Mouse (Mus musculus) intestine, postnatal 0 days (tissue): ENCODE data around the gene Cfap57. TPM values are rescaled to one million over a fixed set of nuclear protein-coding genes. Genes with fewer than 3 reads are reported as not detected.

Experiments
- ATAC-seq: fragments of 200-750 bp; cut with Nextera tagmentation; 2 replicates; pipeline ENCODE4 v1.8.0; 2017; ENCODE audit warnings: mild to moderate bottlenecking, moderate TSS enrichment, moderate library complexity
- H3K27ac ChIP-seq: fragments of 300-500 bp; sonication (generic); 2 replicates; pipeline ENCODE4 v1.5.1; 2014; ENCODE audit warnings: mild to moderate bottlenecking, low read depth, low read length, moderate library complexity
- H3K27me3 ChIP-seq: fragments of 300-500 bp; sonication (generic); replicated peaks from 2 replicates; pipeline ENCODE4 v1.6.1; 2014; ENCODE audit warnings: low read length, mixed read lengths; ENCODE audit not compliant: control insufficient read depth, insufficient read depth
- H3K36me3 ChIP-seq: fragments of 300-500 bp; sonication (generic); 2 replicates; pipeline ENCODE4 v1.6.1; 2014; ENCODE audit warnings: mild to moderate bottlenecking, moderate library complexity; ENCODE audit not compliant: control insufficient read depth, insufficient read depth
- H3K4me1 ChIP-seq: fragments of 300-500 bp; sonication (generic); replicated peaks from 2 replicates; pipeline ENCODE4 v1.6.1; 2014; ENCODE audit warnings: antibody characterized with exemption, low read length, mixed read lengths; ENCODE audit not compliant: control insufficient read depth, insufficient read depth
- H3K4me2 ChIP-seq: fragments of 300-500 bp; sonication (generic); replicated peaks from 2 replicates; pipeline ENCODE4 v1.6.1; 2014; ENCODE audit warnings: low read depth, mild to moderate bottlenecking, moderate library complexity
- H3K4me3 ChIP-seq: fragments of 300-500 bp; sonication (generic); 2 replicates; pipeline ENCODE4 v1.5.1; 2014; ENCODE audit warnings: low read depth, low read length
- H3K9ac ChIP-seq: fragments of 300-500 bp; sonication (generic); 2 replicates; pipeline ENCODE4 v1.6.1; 2014; ENCODE audit warnings: mild to moderate bottlenecking, low read depth, low read length
- H3K9me3 ChIP-seq: fragments of 300-500 bp; sonication (generic); 2 replicates; pipeline ENCODE4 v1.6.1; 2016; ENCODE audit warnings: mixed run types; ENCODE audit not compliant: control insufficient read depth
- CTCF ChIP-seq: sonication (generic); IDR thresholded peaks from 2 replicates; pipeline ENCODE4 v1.5.1; 2016; ENCODE audit warnings: low read depth, mild to moderate bottlenecking, control low read depth, antibody characterized with exemption, moderate library complexity
- WGBS: fragments of 180-500 bp; shearing (Covaris S2); extraction: QIAGEN DNeasy Blood & Tissue Kit; methylation state at CpG from one replicate; pipeline ENCODE4 v1.1.7; 2014; 5-methylcytosine and 5-hydroxymethylcytosine counted together
- polyA plus RNA-seq: library from polyadenylated mRNA; unstranded; fragments of >200 nt; fragmentation: Nextera tagmentation; extraction: Ambion mirVana; gene quantifications from 2 replicates; pipeline ENCODE4 v1.2.1, GENCODE M21; 2015

Cfap57 gene
- polyA plus RNA-seq, 1 experiment from 2014 or later = 0.29 TPM

DNA sequence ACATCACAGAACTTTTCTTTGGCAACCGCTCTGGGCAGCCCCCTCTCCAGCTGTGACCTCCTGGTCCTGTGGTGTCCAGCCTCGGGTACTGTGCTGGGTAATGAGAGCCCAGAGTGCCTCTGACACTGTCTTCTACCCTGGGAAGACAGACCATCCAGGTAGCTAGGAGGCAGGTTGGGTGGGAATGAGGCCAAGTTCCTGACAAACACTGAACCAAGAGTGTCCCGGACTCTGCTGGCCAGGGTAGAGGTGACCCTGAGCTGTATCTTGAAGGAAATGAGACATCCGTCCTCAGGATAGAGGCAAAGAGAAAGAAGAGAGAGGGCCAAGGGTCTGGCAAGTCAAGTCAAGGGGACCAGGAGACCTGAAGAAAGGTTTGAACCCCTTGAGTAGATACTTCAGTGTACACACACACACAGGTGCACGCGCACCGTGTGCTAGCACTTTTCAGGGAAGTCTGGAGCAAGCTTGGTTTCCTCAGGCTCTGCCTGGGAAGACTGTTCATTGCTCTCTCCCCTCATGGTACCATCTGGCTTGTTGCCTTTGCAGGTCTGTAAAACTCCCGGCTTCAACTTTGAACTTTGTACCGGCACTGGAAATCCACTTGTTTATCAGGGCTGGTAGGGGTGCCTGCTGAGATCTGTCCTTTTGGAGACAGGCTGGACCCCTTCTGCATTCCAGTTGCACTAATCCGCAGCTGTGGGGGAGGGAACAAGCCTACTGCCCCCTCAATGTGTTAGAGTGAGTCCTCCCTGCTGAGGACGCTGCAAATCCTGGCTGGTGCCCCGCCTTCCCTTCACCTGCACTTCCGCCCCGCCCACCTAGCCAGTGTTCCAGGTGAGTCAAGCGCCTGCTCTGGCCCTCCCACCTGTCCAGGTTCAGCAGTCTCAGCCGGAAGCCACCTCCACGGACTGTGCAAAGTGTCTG is 93.9 kb downstream of the Cfap57 start, which contains the start of gene 2610528J11Rik:
Gene 2610528J11Rik, plus strand, starts transcription at position 592 of the 927 bp plus-strand sequence.
- peak; percentile 92 for ATAC-seq
- 23% methylated on average over 17 of the region's 17 CpGs for WGBS
- H3K27me3 ChIP-seq = no peaks in the 10 kb centered on the region
- H3K9ac ChIP-seq = peak within 1 kb of the TSS; percentile 46
- H3K27ac ChIP-seq = peak within 1 kb of the TSS; percentile 94
- no peak for TF ChIP-seq CTCF
- no peaks in the 10 kb centered on the region for H3K9me3 ChIP-seq
- peaks cover 11% of the 10 kb centered on the region; the same call in 1 of the 2 replicates for H3K4me1 ChIP-seq
- H3K4me3 ChIP-seq = peak within 1 kb of the TSS; percentile 46
- peak within 1 kb of the TSS; percentile 67 for H3K4me2 ChIP-seq
- H3K36me3 ChIP-seq = peaks cover 6% of the 10 kb centered on the region; the same call in 1 of the 2 replicates

DNA sequence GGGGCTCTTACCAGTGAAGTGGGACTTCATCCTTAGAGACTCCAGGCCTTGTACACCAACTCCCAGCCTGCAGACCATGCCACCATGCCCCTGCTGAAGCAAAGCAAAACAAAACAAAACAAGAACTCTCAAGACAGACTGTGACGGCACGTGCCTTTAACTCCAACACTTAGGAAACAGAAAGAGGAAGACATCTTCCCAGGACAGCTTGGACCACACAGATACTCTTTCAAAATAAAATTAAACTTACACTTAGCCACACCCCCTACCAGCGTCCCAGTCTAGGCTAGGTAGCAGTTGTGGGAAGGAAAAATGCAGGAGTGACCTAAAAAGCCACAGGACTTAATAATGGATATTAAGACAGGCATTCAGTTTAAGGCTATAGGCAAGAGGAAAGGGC is 94.8 kb downstream of the Cfap57 start:
- no peak overlapping the region for H3K4me2 ChIP-seq
- no peaks in the 10 kb centered on the region for H3K9me3 ChIP-seq
- no peak overlapping the region for H3K4me3 ChIP-seq
- no peak overlapping the region for H3K9ac ChIP-seq
- TF ChIP-seq CTCF = no peak
- peak overlapping the region; percentile 94 for H3K27ac ChIP-seq
- peaks cover 3% of the 10 kb centered on the region; the same call in 1 of the 2 replicates for H3K36me3 ChIP-seq
- peaks cover 11% of the 10 kb centered on the region; the same call in 1 of the 2 replicates for H3K4me1 ChIP-seq
- no peak for ATAC-seq
- WGBS = 62% methylated on average over 3 of the region's 3 CpGs
- no peaks in the 10 kb centered on the region for H3K27me3 ChIP-seq

DNA sequence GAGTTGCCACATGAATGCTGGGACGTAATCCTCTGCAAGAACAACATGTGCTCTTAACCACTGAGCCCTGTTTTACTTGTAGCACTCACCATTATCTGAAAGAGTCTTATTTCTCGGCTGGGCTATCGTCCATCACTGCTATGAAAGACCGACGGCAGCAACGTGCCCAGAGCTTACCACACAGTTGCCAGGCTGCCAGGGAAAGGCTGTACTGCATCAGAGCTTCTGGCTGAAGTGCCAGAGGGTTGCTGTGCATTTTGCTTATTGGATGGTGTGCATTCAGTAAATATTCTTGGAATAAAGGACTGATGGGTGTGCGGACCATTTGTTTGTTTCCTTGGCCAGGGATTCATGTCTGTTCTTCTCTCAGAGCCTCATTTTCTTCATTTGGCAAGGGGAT is 96.6 kb downstream of the Cfap57 start:
- no peaks in the 10 kb centered on the region for H3K36me3 ChIP-seq
- 80% methylated on average over 7 of the region's 7 CpGs for WGBS
- ATAC-seq = no peak
- H3K4me3 ChIP-seq = no peak overlapping the region
- TF ChIP-seq CTCF = no peak
- no peak overlapping the region for H3K27ac ChIP-seq
- no peak overlapping the region for H3K4me2 ChIP-seq
- no peaks in the 10 kb centered on the region for H3K27me3 ChIP-seq
- H3K9me3 ChIP-seq = no peaks in the 10 kb centered on the region
- H3K4me1 ChIP-seq = peaks cover 11% of the 10 kb centered on the region; the same call in 1 of the 2 replicates
- H3K9ac ChIP-seq = no peak overlapping the region

DNA sequence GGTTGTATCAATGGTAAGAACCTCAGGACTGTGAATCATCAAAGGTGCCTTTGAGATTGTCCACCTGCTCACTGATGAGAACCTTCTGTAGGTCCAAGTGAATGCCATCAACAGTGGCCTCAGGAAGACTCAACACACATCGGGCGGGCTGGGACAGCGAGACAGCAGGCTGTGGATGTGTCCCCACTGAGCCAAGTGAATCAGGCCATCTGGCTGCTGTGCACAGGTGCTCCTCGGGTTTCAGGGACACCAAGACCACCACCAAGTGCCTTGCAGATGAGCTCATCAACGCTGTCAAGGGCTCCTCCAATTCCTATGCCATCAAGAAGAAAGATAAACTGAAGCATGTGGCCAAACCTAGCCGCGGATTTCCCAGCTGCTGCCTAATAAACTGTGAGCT is 98.3 kb downstream of the Cfap57 start:
- Histone ChIP-seq H3K27ac (no peak overlapping the region), H3K4me3 (no peak overlapping the region), H3K4me1 (peaks cover 15% of the 10 kb centered on the region), H3K4me2 (no peak overlapping the region), H3K36me3 (no peaks in the 10 kb centered on the region), H3K9ac (no peak overlapping the region), H3K9me3 (no peaks in the 10 kb centered on the region), H3K27me3 (no peaks in the 10 kb centered on the region)
- WGBS = 85% methylated on average over 7 of the region's 7 CpGs
- no peak for TF ChIP-seq CTCF
- no peak for ATAC-seq

DNA sequence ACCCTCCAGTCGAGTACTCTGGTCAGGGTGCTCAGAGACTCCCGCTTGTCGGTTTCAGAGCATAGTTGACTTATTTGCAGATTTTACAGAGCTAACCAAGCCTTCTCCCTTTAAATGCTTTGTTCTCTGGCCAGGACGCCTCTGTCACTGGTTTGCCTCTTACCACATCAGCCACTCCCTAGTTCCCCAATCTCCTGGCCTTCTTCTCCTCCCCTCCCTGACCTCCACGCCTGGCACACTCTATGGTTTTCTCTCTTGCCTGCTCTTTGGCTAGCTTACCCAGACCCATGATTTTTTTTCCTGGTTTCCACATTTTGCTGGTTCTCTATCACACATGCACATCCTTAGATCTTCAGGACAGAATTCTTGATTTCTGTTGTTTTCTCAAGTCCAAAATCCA is 102.4 kb downstream of the Cfap57 start:
- Histone ChIP-seq H3K4me1 (peaks cover 11% of the 10 kb centered on the region), H3K27ac (peak overlapping the region; percentile 94), H3K9me3 (no peaks in the 10 kb centered on the region), H3K9ac (no peak overlapping the region), H3K4me3 (no peak overlapping the region), H3K27me3 (no peaks in the 10 kb centered on the region), H3K4me2 (no peak overlapping the region; the same call in 1 of the 2 replicates), H3K36me3 (no peaks in the 10 kb centered on the region)
- WGBS = 43% methylated on average over 5 of the region's 5 CpGs
- TF ChIP-seq CTCF = no peak
- no peak for ATAC-seq

DNA sequence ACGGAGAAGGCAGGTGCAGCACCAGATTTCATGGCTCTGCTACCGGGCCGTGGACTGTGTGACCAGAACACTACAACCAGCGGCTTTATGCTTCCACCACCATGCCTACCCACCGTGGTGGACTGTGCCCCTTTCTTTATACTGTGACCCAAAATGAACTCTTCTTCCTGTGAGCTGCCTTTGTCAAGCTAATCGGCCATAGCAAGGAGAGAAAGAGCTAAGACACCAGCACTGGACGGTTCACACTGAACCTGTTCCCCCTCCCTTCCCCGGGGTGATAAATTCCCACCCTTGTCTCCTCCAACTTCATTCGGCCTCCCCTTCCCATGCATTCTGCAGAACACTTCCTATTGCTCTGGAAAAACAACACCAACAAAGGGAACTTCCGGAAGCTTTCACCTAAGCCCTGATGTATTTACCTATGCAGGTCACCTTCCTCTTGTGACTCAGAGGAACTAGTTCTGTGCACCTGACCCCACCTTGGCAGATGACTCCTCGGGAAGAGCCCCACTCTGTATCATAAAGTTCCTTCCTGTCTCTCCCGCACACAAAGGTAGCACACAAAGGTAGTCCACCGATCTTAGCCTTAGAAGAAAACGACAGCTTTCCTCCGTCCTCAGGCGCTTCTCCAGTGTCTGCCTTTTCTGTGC is 103.0 kb downstream of the Cfap57 start:
- WGBS = 23% methylated on average over 16 of the region's 16 CpGs
- Histone ChIP-seq H3K36me3 (no peaks in the 10 kb centered on the region), H3K27ac (peak overlapping the region; percentile 94), H3K9me3 (no peaks in the 10 kb centered on the region), H3K27me3 (no peaks in the 10 kb centered on the region), H3K4me2 (peak overlapping the region; percentile 54), H3K4me3 (no peak overlapping the region), H3K4me1 (peaks cover 11% of the 10 kb centered on the region), H3K9ac (no peak overlapping the region)
- TF ChIP-seq CTCF = no peak; the same call in 1 of the 2 replicates
- peak; percentile 59 for ATAC-seq
